Mouse (Mus musculus): ENCODE data around the gene Zfp1. TPM values are rescaled to one million over a fixed set of nuclear protein-coding genes. Genes with fewer than 3 reads are reported as not detected.

The Zfp1 gene
- total and polyA plus RNA-seq, 2 experiments, result 4.3 to 5.0 TPM

- WGBS, result 77% methylated on average over 11 of the region's 11 CpGs
- Histone ChIP-seq H3K9ac (ENCODE audit: low read depth, low read length) (no peak overlapping the region), H3K79me2 (ENCODE audit: control insufficient read depth, insufficient read depth, low read length) (no peaks in the 10 kb centered on the region), H3K27ac (replicated peaks; ENCODE audit: insufficient read depth, low read depth, low read length) (no peak overlapping the region), H3K36me3 (ENCODE audit: control insufficient read depth, insufficient read depth, low read length) (no peaks in the 10 kb centered on the region), H3K4me3 (ENCODE audit: insufficient read depth, low read depth, low read length) (no peak overlapping the region), H3K27me3 (ENCODE audit: control insufficient read depth, insufficient read depth, low read length) (no peaks in the 10 kb centered on the region), H3K4me1 (ENCODE audit: control insufficient read depth, insufficient read depth, low read length) (peaks cover 4% of the 10 kb centered on the region; the same call in 1 of the 2 replicates)
- TF ChIP-seq POLR2A (IDR thresholded peaks at IDR 0.05; ENCODE audit: extremely low read depth, insufficient read depth, low read length), result no peak
- TF ChIP-seq CTCF (IDR thresholded peaks at IDR 0.05; ENCODE audit: low read depth, low read length), result no peak
- DNase-seq (ENCODE audit: extremely low read depth, low read depth, low spot score), result no peak
Observed at GRCm38 (mm10) chr8:111681153-111681552, 38.0 kb downstream of the Zfp1 start.

- WGBS, result 56% methylated on average over 9 of the region's 9 CpGs
- Histone ChIP-seq H3K79me2 (ENCODE audit: control insufficient read depth, insufficient read depth, low read length) (no peaks in the 10 kb centered on the region), H3K4me3 (ENCODE audit: insufficient read depth, low read depth, low read length) (no peak overlapping the region), H3K27ac (replicated peaks; ENCODE audit: insufficient read depth, low read depth, low read length) (no peak overlapping the region), H3K4me1 (ENCODE audit: control insufficient read depth, insufficient read depth, low read length) (peaks cover 4% of the 10 kb centered on the region; the same call in 1 of the 2 replicates), H3K27me3 (ENCODE audit: control insufficient read depth, insufficient read depth, low read length) (no peaks in the 10 kb centered on the region), H3K9ac (ENCODE audit: low read depth, low read length) (no peak overlapping the region), H3K36me3 (ENCODE audit: control insufficient read depth, insufficient read depth, low read length) (no peaks in the 10 kb centered on the region)
- TF ChIP-seq POLR2A (IDR thresholded peaks at IDR 0.05; ENCODE audit: extremely low read depth, insufficient read depth, low read length), result no peak
- no peak for TF ChIP-seq CTCF (IDR thresholded peaks at IDR 0.05; ENCODE audit: low read depth, low read length)
- no peak for DNase-seq (ENCODE audit: extremely low read depth, low read depth, low spot score)
Observed at GRCm38 (mm10) chr8:111682521-111682920, 39.3 kb downstream of the Zfp1 start.

- WGBS, result 91% methylated on average over 13 of the region's 13 CpGs
Observed at GRCm38 (mm10) chr8:111686881-111687280, 43.7 kb downstream of the Zfp1 start.

GRCm38 (mm10) chr8:111690960-111691445 is 47.8 kb downstream of the Zfp1 start, which contains the start of gene Ctrb1:
Ctrb1 (minus strand) TSS chr8:111691010.
- TF ChIP-seq CTCF (IDR thresholded peaks at IDR 0.05; ENCODE audit: low read depth, low read length) (no peak), POLR2A (IDR thresholded peaks at IDR 0.05; ENCODE audit: extremely low read depth, insufficient read depth, low read length) (no peak)
- no peaks in the 10 kb centered on the region for H3K79me2 ChIP-seq (ENCODE audit: control insufficient read depth, insufficient read depth, low read length)
- H3K4me1 ChIP-seq (ENCODE audit: control insufficient read depth, insufficient read depth, low read length), result peaks cover 5% of the 10 kb centered on the region; the same call in 1 of the 2 replicates
- H3K4me3 ChIP-seq (ENCODE audit: insufficient read depth, low read depth, low read length), result no peak within 1 kb of the TSS
- no peak for DNase-seq (ENCODE audit: extremely low read depth, low read depth, low spot score)
- H3K36me3 ChIP-seq (ENCODE audit: control insufficient read depth, insufficient read depth, low read length), result no peaks in the 10 kb centered on the region
- H3K27ac ChIP-seq (replicated peaks; ENCODE audit: insufficient read depth, low read depth, low read length), result no peak within 1 kb of the TSS
- no peak within 1 kb of the TSS for H3K9ac ChIP-seq (ENCODE audit: low read depth, low read length)
- H3K27me3 ChIP-seq (ENCODE audit: control insufficient read depth, insufficient read depth, low read length), result no peaks in the 10 kb centered on the region
- WGBS, result 91% methylated on average over 2 of the region's 2 CpGs

More at GRCm38 (mm10) chr8:111686881-111687280, 43.7 kb downstream of the Zfp1 start:
- DNase-seq (ENCODE audit: extremely low read depth, low read depth, low spot score), result no peak
- H3K27ac ChIP-seq (replicated peaks; ENCODE audit: insufficient read depth, low read depth, low read length), result no peak overlapping the region
- H3K79me2 ChIP-seq (ENCODE audit: control insufficient read depth, insufficient read depth, low read length), result no peaks in the 10 kb centered on the region
- no peaks in the 10 kb centered on the region for H3K27me3 ChIP-seq (ENCODE audit: control insufficient read depth, insufficient read depth, low read length)
- H3K9ac ChIP-seq (ENCODE audit: low read depth, low read length), result no peak overlapping the region
- no peaks in the 10 kb centered on the region for H3K4me1 ChIP-seq (ENCODE audit: control insufficient read depth, insufficient read depth, low read length)
- TF ChIP-seq CTCF (IDR thresholded peaks at IDR 0.05; ENCODE audit: low read depth, low read length), result no peak
- TF ChIP-seq POLR2A (IDR thresholded peaks at IDR 0.05; ENCODE audit: extremely low read depth, insufficient read depth, low read length), result no peak
- no peaks in the 10 kb centered on the region for H3K36me3 ChIP-seq (ENCODE audit: control insufficient read depth, insufficient read depth, low read length)
- no peak overlapping the region for H3K4me3 ChIP-seq (ENCODE audit: insufficient read depth, low read depth, low read length)

- TF ChIP-seq CTCF (IDR thresholded peaks at IDR 0.05; ENCODE audit: low read depth, low read length) (no peak), POLR2A (IDR thresholded peaks at IDR 0.05; ENCODE audit: extremely low read depth, insufficient read depth, low read length) (no peak)
- no peaks in the 10 kb centered on the region for H3K27me3 ChIP-seq (ENCODE audit: control insufficient read depth, insufficient read depth, low read length)
- WGBS, result 32% methylated on average over 6 of the region's 6 CpGs
- no peaks in the 10 kb centered on the region for H3K36me3 ChIP-seq (ENCODE audit: control insufficient read depth, insufficient read depth, low read length)
- no peak overlapping the region; the same call in 1 of the 2 replicates for H3K27ac ChIP-seq (replicated peaks; ENCODE audit: insufficient read depth, low read depth, low read length)
- no peaks in the 10 kb centered on the region for H3K79me2 ChIP-seq (ENCODE audit: control insufficient read depth, insufficient read depth, low read length)
- peak; percentile 75 for DNase-seq (ENCODE audit: extremely low read depth, low read depth, low spot score)
- H3K4me3 ChIP-seq (ENCODE audit: insufficient read depth, low read depth, low read length), result no peak overlapping the region
- H3K9ac ChIP-seq (ENCODE audit: low read depth, low read length), result no peak overlapping the region
- peaks cover 5% of the 10 kb centered on the region; the same call in 1 of the 2 replicates for H3K4me1 ChIP-seq (ENCODE audit: control insufficient read depth, insufficient read depth, low read length)
Observed at GRCm38 (mm10) chr8:111693261-111693741, 50.1 kb downstream of the Zfp1 start.

GRCm38 (mm10) chr8:111695441-111695840 is 52.2 kb downstream of the Zfp1 start:
- no peaks in the 10 kb centered on the region for H3K27me3 ChIP-seq (ENCODE audit: control insufficient read depth, insufficient read depth, low read length)
- no peaks in the 10 kb centered on the region for H3K36me3 ChIP-seq (ENCODE audit: control insufficient read depth, insufficient read depth, low read length)
- no peak overlapping the region for H3K27ac ChIP-seq (replicated peaks; ENCODE audit: insufficient read depth, low read depth, low read length)
- no peak for TF ChIP-seq CTCF (IDR thresholded peaks at IDR 0.05; ENCODE audit: low read depth, low read length)
- no peak for TF ChIP-seq POLR2A (IDR thresholded peaks at IDR 0.05; ENCODE audit: extremely low read depth, insufficient read depth, low read length)
- WGBS, result 71% methylated on average over 7 of the region's 7 CpGs
- H3K9ac ChIP-seq (ENCODE audit: low read depth, low read length), result no peak overlapping the region
- no peak overlapping the region for H3K4me3 ChIP-seq (ENCODE audit: insufficient read depth, low read depth, low read length)
- no peaks in the 10 kb centered on the region for H3K79me2 ChIP-seq (ENCODE audit: control insufficient read depth, insufficient read depth, low read length)
- DNase-seq (ENCODE audit: extremely low read depth, low read depth, low spot score), result no peak
- peaks cover 5% of the 10 kb centered on the region; the same call in 1 of the 2 replicates for H3K4me1 ChIP-seq (ENCODE audit: control insufficient read depth, insufficient read depth, low read length)

All from liver, adult 2 months (tissue).